Mouse (Mus musculus): ENCODE measurements around the gene Fam151b.

The Fam151b gene

DNA sequence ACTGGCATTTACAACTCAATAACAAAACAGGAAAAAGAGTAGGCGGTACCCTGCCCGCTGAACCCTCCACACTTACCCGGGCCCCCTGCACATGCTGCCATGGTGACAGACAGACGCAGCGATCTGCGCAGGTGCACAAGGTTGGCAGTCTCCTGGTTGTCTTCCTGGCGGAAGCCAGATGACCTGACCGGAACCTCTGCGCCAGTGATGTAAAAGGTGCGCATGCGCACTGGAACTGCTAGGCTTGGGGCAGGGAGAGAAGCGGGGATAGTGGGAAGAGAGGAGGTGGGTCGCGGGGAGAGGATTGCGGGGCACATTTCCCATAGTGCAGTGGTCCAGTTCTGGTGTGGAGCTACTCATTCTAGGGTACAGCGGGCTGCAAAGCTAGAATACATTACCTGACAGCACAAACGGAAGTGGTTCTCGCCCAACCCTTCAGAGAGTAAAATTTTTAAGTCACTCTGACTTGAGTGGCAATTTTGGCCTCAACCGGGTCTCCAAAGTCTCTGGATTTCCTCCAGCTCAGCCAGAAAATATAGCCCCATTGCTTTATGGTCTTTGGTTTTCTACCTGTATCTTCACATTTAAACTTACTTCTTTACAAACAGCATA, at the start of gene Fam151b:
Gene Fam151b (minus strand): TSS at position 164 of the 612 bp plus-strand sequence.
- peak; percentile 95 for DNase-seq

DNA sequence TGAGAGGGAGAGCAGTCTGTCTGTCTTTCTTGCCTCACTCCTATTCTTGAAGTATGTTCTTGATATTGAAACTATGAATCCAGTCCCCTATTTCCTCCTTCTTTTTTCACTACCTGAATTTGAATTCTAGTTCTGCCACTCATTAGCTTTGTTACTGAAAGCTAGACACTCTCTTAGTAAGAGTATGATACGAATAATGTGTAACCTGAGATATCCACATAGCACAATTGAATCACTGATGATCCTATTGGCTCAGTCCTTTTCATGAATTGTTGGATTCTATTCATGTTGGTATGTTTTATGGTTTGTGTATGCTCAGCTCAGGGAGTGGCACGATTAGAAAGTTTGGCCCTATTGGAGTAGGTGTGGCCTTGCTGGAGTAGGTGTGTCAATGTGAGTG, 48.4 kb upstream of the Fam151b start:
- DNase-seq = no peak

GRCm38 (mm10) chr13:92531237-92531636, 47.4 kb upstream of the Fam151b start:
- no peak for DNase-seq

- peak; percentile 99 to 100 for DNase-seq
Observed at GRCm38 (mm10) chr13:92530721-92531211, 47.0 kb upstream of the Fam151b start, which contains the start of gene Zfyve16. Zfyve16 (minus strand) TSS chr13:92530868.

DNA sequence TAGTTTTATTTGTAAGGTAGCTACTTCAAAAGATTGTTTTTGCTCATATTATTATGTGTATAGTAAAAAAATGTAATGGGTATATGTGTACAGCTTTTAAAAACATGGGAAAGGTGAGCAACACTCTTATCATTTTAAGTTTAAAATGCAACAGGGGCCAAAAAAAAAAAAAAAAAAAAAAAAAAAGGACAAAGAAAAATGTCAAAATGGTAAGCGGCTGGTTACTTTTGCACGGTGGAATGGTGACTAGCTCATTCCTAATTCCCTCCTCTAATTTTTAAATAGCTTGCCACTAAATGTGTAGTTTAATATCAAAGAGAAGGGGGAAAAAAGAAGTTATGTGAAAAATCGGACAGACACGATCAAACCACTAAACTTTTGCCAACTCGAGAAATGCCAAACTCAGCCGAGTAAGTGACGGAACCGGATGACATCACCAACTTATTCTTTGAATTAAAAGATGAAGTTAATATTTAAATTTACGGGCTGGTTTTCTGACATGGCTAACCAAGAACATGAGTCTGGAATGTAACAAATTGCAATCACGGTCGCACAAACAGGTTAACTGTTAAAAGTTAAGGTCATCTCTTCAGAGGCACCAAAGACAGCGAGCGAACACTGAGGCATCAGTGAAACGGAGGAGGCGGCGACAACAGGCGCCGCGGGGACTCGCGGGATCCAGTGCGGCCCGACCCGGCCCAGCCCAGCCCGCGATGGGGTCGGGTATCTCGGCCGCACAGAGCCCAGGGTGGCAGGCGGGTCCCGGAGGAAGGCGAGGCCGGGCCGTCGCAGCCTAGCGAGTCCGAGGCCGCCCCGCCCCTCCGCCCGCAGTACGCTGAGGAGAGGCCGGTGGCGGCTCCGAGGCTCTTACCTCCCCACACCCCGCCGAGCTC, 46.3 kb upstream of the Fam151b start:
- DNase-seq = no peak

GRCm38 (mm10) chr13:92523178-92523813, 39.5 kb upstream of the Fam151b start:
- no peak for DNase-seq

DNA sequence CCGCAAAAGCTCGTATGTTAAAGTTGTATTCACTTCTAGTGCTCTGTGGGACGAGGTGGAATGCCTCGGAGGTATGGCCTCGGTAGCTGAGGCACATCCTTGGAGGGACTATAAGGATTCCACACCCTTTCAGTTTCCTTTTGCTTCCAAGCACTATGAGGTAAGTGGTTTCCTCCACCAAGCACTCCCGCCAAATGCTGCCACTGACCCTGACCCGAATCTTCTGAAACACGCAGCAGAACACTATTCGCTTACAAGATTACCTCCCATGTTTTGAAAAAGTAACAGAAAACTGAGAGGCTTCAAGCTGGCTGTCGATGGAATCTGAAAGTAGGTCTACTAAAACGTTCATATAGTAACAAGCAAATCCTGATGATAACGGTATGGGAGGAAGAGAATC, 21.1 kb upstream of the Fam151b start:
- DNase-seq = no peak

- DNase-seq = no peak
Observed at GRCm38 (mm10) chr13:92491923-92492322, 8.1 kb upstream of the Fam151b start.

GRCm38 (mm10) chr13:92490817-92491216, 7.0 kb upstream of the Fam151b start:
- DNase-seq = no peak

DNA sequence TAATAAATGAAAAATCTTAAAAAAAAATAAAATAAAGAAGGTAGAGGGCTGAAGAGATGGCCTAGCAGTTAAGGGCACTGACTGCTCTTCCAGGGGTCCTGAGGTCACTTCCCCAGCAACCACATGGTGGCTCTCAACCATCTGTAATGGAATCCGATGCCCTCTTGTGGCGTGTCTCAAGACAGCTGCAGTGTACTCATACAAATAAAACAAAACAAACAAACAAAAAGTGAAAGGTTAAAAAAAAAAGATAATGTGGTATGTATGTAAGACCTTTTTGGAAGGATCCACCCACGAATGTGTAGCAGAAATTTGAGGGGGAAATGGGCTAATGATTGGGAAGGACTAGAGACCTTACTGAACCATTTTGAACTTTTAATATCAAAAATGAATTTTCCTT, 467 bp downstream of the Fam151b start:
- DNase-seq = peak; percentile 61 to 72

GRCm38 (mm10) chr13:92470151-92470550, 13.7 kb downstream of the Fam151b start:
- DNase-seq = no peak

DNA sequence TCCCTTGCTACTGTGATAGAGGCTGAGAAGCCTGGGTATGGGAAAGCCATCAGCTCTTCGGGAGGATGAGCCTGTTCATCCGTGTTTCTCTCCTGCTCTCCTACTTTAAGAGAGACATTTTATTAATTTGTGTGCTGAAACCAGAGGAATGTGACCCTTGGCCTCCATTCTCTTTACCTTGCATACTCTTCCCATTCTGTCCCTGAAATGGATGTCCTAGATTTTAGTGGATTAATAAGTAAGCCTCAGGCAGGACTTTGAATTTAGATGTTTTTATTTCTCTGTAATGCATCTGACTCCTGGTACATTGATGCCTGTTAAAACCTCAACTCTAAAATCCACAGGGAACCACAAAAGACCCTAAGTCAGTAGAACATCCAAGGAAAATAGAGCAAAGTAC, 14.4 kb downstream of the Fam151b start:
- DNase-seq = no peak

DNA sequence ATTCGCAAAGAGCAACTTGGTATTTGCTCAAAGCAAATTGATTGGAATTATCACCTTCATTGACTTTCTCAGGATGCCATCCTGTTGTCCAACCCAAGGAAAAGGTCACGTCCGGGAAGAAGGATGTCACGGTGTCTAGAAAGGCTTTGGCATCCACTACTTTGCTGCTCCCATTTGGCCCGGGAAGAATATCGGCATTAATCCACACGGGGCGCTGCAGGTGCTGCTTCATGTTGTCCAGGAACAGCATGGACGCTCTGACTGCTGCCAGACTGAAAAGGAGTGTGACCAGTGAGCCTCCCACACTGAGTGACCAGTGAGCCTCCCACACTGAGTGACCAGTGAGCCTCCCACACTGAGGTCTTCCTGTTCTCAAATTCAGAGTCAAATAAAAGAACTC, 15.9 kb downstream of the Fam151b start:
- DNase-seq = peak; percentile 15 to 27

DNA sequence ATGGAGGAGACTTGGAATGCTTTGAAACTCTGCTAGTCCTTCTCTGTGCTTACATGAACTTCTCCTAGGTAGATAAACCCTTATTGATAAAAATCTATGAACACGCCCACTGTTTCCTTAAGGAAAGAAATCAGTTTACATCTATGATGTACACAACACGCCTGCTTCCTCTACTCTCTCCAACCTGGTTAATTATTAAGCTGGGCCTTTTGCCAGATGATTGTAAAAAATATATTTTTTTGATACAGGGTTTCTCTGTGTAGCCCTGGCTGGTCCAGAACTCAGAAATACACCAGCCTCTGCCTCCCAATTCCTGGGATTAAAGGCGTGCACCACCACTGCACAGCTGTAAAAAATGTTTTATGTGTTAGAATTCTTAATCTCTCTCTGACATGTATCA, 19.1 kb downstream of the Fam151b start:
- DNase-seq = no peak

GRCm38 (mm10) chr13:92446872-92447271, 36.9 kb downstream of the Fam151b start:
- no peak for DNase-seq

DNA sequence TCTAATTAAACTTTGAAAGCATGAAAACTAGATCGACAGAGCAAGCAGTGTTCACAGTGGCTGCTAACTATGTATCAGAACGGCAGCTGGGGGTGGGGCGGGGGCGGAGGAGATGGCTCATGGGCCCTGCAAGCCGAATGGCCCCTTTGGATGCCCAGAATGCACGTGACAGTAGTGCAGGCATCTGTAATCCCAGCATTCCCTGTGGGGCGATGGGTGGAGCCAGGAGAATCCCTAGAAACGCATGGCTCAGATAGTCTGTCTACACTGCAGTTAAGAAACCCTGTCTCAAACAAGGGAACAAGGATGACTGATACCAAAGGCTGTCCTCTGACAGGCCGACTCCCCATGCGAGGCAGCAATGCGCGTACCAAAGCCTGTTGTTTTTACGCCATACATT, 43.5 kb downstream of the Fam151b start:
- DNase-seq = no peak

DNA sequence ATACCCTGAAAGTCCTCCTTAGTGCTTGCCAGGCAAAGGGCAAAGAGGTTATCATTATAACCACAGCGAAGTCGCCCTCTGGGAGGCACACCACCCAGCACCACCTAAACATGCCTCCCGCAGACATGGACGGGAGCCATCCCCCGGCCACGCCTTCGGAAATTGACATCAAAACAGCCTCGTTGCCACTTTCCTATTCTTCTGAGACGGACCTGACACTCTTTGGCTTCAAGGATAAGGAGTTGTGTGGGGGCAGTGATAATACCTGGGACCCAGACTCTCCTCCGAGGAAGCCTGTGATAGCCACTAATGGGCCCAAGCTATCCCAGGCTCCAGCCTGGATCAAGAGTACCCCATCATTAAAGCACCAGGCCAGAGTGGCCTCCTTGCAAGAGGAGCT, 45.2 kb downstream of the Fam151b start:
- no peak for DNase-seq

GRCm38 (mm10) chr13:92427351-92427855, 56.4 kb downstream of the Fam151b start:
- DNase-seq = peak; percentile 50 to 52

DNA sequence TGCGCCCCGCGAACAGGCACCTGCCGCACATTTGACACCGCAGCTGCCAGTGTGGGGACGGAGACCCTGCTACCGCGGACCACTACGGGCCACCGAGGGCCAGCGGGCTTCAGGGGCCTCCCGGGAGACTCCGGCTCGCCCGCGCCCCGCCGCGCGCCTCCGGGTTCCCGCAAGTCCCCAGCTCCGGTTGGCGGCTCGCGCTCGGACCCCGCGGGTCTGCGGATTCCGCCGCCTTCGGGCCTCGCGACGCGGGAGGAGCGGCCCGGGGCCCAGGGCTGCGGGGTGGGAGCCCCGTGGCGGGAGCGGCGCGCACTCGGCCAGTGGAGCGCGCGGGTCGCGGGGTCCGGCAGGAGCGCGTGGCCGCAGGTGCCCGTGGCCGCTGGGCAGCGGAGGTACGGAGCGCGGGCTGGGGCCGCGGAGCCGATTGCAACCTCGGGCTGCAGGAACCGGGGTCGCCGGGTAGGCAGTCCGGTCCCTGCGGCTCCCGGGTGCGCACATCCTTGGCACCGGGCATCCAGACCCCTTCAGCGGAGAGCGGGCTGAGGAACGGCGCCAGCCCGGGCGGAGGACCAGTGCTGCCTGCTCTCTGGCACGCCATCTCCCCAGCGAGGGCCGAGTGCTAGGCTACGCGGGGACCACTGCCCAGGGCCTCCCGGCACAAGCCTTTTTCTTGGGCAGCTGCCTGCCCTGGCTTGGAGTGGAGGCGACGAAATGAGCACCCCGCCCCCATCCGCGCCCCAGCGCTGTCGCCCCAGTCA, 57.3 kb downstream of the Fam151b start:
- DNase-seq = peak; percentile 74 to 78

- DNase-seq = peak; percentile 93 to 94
Observed at GRCm38 (mm10) chr13:92425758-92426264, 58.0 kb downstream of the Fam151b start, which contains the start of gene Ankrd34b. Ankrd34b (plus strand) TSS chr13:92425896.

GRCm38 (mm10) chr13:92423711-92424110, 60.1 kb downstream of the Fam151b start:
- no peak for DNase-seq

DNA sequence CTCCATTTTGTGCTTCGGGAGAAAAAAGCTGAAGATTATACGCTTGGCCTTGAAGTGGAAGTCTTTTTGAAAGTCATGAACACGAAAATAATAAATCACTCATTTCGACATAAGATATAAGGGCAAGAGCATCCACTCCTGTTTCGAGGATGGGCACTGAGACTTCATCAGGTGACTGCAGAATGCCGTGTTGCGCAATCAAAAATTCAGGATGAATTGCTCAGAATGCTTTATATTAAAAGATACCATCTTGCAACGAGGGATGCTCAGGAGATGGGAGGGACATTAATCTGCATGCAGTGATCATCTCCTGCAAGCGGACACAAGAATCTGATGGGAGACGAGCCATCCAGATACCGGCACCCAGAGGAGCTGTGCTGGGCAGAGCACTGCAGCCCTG, 64.2 kb downstream of the Fam151b start:
- no peak for DNase-seq
